8 mouse cellular contexts compared by ENCODE assay signal in the genomic region with DNA sequence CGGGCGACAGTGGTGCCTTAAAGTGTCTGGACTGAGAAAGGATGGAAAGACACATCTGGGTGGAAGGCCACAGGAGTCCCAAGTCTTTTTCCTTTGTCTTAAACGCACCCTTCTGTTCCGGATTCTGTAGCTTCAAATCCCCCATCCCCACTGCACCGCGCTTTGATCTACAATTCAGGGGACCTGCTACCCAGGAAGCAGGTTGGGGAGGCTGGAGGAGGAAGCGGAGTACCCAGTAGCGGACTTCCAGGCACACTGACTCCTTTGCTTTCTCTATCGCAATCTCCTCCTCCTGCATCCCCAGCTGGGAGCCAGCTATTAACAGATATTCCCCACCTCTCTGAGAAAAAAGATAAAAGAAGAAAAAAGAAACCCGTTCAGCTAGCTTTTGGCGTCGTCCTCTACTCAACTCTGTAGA. TPM values are rescaled to one million over a fixed set of nuclear protein-coding genes. Genes with fewer than 3 reads are reported as not detected.
DNase-seq lines count a peak whose midpoint lies in the region; ATAC-seq lines count a peak whose summit lies in the region.

No protein-coding gene starts in this region.

- H3K4me2 ChIP-seq in heart, embryonic 12.5 days = peak overlapping the region; percentile 81
- peak overlapping the region; percentile 60 for H3K4me2 ChIP-seq in forebrain, embryonic 15.5 days (replicated peaks)
- H3K4me2 ChIP-seq in liver, embryonic 15.5 days = peak overlapping the region; percentile 33

- WGBS in heart, embryonic 12.5 days = 3% methylated on average over 12 of the region's 12 CpGs
- WGBS in forebrain, embryonic 15.5 days = 3% methylated on average over 12 of the region's 12 CpGs
- WGBS in liver, embryonic 15.5 days (ENCODE audit: insufficient replicate concordance) = 1% methylated on average over 12 of the region's 12 CpGs

- no peaks in the 10 kb centered on the region for H3K9me3 ChIP-seq in heart, embryonic 12.5 days (replicated peaks)
- H3K9me3 ChIP-seq in forebrain, embryonic 15.5 days = no peaks in the 10 kb centered on the region
- no peaks in the 10 kb centered on the region for H3K9me3 ChIP-seq in liver, embryonic 15.5 days (replicated peaks)

- H3K36me3 ChIP-seq in heart, embryonic 12.5 days = no peaks in the 10 kb centered on the region
- H3K36me3 ChIP-seq in forebrain, embryonic 15.5 days = no peaks in the 10 kb centered on the region
- H3K36me3 ChIP-seq in liver, embryonic 15.5 days (replicated peaks) = no peaks in the 10 kb centered on the region

- no peak overlapping the region for H3K27ac ChIP-seq in heart, embryonic 12.5 days (ENCODE audit: poor library complexity, severe bottlenecking)
- peak overlapping the region; percentile 75 for H3K27ac ChIP-seq in forebrain, embryonic 15.5 days (replicated peaks)
- H3K27ac ChIP-seq in liver, embryonic 15.5 days (replicated peaks) = no peak overlapping the region

- peak overlapping the region; percentile 45 for H3K4me3 ChIP-seq in heart, embryonic 12.5 days
- peak overlapping the region; percentile 34 for H3K4me3 ChIP-seq in forebrain, embryonic 15.5 days
- no peak overlapping the region for H3K4me3 ChIP-seq in liver, embryonic 15.5 days (replicated peaks)

- no peak for DNase-seq in heart, adult 8-10 months (ENCODE audit: low spot score)
- DNase-seq in ZHBTc4 (ENCODE audit: low read depth, low spot score) = peak; percentile 18
- no peak for DNase-seq in T-cell, adult 2 months (ENCODE audit: low spot score)
- no peak for DNase-seq in layer of hippocampus, postnatal 14 days (ENCODE audit: low spot score in 2 of 2)
- DNase-seq in gastrocnemius, adult 18-20 months (ENCODE audit: low spot score) = no peak

- no peak for ATAC-seq in heart, embryonic 12.5 days (ENCODE audit: insufficient number of reproducible peaks, low FRiP score)
- peak; percentile 23 for ATAC-seq in forebrain, embryonic 15.5 days (replicated peaks)
- ATAC-seq in liver, embryonic 15.5 days (ENCODE audit: insufficient read depth) = no peak

- peaks cover 21% of the 10 kb centered on the region for H3K4me1 ChIP-seq in heart, embryonic 12.5 days (replicated peaks)
- peaks cover 56% of the 10 kb centered on the region for H3K4me1 ChIP-seq in forebrain, embryonic 15.5 days
- no peaks in the 10 kb centered on the region for H3K4me1 ChIP-seq in liver, embryonic 15.5 days (replicated peaks)

- peak overlapping the region; percentile 23 for H3K9ac ChIP-seq in heart, embryonic 12.5 days
- H3K9ac ChIP-seq in forebrain, embryonic 15.5 days (replicated peaks) = peak overlapping the region; percentile 47
- H3K9ac ChIP-seq in liver, embryonic 15.5 days = no peak overlapping the region

- H3K27me3 ChIP-seq in heart, embryonic 12.5 days (replicated peaks) = peaks cover 79% of the 10 kb centered on the region
- H3K27me3 ChIP-seq in forebrain, embryonic 15.5 days = no peaks in the 10 kb centered on the region
- peaks cover 89% of the 10 kb centered on the region for H3K27me3 ChIP-seq in liver, embryonic 15.5 days

RNA-seq across cellular contexts. Expression of gene Nr2f1, which starts 10.1 kb away (rescaled TPM):
- 5.0 and 6.7 TPM in 2 replicates for polyA plus RNA-seq in heart, embryonic 12.5 days (2016; fragmentation: Nextera tagmentation; extraction: Ambion mirVana)
- total RNA-seq in heart, adult 8-10 months (2022) = 1 to 10 TPM; 1.5 to 4.4 (median 4.0) TPM
- 77.7 and 88.5 TPM in 2 replicates for polyA plus RNA-seq in forebrain, embryonic 15.5 days (2015; fragmentation: Nextera tagmentation; extraction: Ambion mirVana)
- polyA plus RNA-seq in liver, embryonic 15.5 days (2015; fragmentation: Nextera tagmentation; extraction: Ambion mirVana) = 0.47 and 0.50 TPM in 2 replicates
- total RNA-seq in layer of hippocampus, postnatal 14 days (2021) = 100 to 1,000 TPM; 100 to 110 TPM
- under 1 TPM; 0.64 to 0.83 TPM for total RNA-seq in gastrocnemius, adult 18-20 months (2021)

Comparison
In these comparisons a context has a peak if more than half of its experiments do, and no peak if none do; other contexts are left out.
1. RNA of gene Nr2f1, which starts 10.1 kb away (total RNA-seq): 100 to 110 TPM in layer of hippocampus, postnatal 14 days; 1.5 to 4.4 TPM in heart, adult 8-10 months and 0.64 to 0.83 TPM in gastrocnemius, adult 18-20 months; every median in the first group is over 10 times any median in the second.
2. Peak in every context shown above with its lines, with median percentiles within 50 percentile points of each other: H3K4me2 ChIP-seq.